Mouse (Mus musculus) CD4-positive helper T cell, adult 2 months (primary cell): ENCODE results near the gene Fcmr.

Source experiments
- DNase-seq: peaks from one replicate; pipeline ENCODE4 v3.0.0-alpha.2; 2012; ENCODE audit warnings: low read depth, missing footprints, low spot score

Fcmr gene

DNA sequence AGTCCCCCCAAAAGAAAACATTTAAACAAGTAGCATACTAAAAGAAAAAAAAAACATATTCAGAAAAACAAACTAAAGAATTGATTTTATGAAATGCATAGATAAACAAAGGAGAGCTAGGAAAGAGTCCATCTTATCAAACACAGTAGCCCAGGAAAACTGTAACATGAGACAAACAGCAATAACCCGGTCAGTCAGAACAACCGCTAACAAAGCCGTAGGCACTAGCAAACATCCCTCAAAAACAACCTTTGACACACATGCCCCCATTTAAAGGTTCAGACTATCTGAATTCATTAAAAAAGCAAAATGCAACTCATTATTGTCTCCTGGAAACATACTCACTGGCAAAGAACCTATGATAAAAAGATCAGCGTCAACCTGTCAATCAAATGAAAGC is 8.0 kb upstream of the Fcmr start:
- no peak for DNase-seq

DNA sequence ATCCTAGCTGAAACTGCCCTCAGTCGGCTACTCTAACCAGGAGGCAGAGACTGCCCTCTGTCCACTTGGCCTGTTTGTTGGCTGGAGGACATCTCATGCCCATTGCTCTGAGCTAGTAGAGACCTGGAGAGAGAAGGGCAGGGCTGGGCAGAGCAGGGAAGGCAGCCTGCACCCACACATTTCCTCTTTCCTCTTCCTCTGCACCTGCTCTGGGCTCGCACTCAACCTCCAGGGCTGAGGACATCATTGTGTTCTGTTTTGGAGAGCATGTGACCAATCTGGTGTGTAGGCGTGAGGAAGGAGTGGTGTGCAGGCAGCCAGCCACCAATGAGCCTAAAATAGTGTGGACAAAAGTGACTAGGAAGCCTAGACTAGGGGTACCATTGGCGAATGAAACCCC is 1.2 kb upstream of the Fcmr start:
- peak; percentile 46 for DNase-seq

DNA sequence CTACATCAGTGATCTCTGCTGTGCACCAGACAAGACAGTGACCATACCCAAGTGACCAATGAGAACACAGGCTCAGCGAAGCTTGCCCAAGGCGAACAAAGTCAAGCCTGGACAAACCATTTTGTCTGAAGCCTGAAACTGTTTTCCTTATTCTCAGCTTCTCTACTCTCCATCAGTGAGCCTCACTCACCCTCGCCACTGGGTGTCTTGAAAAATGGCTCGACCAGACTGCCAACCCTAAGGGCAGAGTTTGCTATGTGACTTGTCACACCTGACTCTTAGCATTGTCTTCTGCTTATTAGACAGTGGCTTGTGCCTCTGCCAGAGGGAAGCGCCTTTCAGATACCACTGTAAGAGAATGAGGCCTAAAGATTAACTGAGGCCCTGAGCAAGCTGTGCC is 728 bp upstream of the Fcmr start:
- no peak for DNase-seq

DNA sequence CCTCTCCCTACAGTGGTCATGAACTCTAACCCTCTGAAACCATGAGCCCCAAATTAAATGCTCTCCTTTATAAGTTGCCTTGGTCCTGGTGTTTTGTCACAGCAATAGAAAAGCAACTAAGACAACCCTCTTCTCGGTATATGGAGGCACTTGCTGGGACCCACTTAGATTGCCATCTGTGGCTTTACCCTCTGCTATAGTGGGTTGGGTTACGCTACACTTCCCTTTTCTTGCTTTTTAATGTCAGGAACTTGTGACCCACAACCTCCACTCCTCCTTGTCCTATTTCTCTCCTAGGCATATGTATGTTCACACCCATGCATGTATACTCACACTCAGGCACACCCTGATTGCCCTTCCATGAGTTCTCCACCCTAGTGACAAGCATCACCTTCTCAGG is 7.4 kb downstream of the Fcmr start:
- DNase-seq, result no peak

DNA sequence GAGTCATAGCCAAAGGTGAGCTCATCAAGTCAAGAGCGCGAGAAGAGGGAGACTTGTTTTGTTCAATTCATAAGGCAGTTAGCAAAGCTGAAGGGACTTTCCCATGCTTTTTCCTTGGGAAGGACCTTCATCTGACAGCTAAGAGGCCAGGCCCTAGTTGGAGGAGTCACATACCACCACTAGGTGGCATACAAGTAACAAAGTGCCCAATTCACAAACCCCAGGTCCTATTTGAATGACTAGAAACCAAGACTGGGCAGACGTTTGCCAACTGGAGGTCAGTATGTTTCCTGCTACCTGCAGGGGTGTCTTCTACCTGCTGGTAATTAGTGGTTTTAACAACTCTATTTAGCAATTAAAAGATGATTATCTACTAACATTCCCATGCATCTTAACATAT is 9.7 kb downstream of the Fcmr start:
- peak; percentile 39 for DNase-seq

DNA sequence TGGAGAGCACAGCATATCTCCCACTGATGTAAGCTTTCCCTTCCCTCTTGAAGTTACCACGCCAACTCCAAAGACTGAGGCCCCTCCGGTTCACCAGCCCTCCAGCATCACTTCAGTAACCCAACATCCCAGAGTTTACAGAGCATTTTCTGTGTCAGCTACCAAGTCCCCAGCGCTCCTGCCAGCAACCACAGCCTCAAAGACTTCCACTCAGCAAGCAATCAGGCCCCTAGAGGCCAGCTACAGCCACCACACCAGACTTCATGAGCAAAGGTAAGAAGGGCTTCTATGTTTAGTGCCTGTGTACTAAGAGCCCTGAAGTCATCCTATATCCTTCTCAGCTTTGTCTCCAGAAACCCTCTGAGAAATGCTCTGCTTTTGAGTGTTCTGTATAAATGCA is 10.4 kb downstream of the Fcmr start:
- no peak for DNase-seq

DNA sequence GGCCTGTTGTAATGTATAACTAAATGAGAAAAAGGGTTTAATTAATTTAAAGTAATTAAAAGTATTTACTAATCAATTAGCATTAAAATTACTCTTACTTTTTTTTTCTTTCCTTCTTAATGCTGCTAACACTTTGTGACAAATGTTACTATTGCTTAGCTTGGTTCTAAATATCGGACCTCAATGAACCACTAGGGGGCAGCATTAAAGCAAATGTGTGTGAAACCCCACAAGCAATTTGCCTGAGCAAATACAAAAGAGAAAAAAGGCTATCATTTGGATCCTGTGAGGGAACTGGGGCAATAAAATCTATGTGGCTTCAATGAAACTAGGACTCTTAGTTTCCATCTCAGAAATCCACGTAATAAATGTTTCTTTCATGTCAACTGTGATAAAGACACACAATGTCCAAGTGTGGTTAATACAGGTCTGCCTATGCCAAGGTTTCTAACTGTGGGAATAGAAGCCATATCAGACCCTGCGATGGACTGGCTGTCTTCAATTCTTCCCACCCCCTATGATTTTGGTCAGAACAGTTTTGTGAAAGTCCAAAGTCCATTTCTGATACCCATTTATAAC is 11.6 kb downstream of the Fcmr start:
- DNase-seq, result peak; percentile 65

DNA sequence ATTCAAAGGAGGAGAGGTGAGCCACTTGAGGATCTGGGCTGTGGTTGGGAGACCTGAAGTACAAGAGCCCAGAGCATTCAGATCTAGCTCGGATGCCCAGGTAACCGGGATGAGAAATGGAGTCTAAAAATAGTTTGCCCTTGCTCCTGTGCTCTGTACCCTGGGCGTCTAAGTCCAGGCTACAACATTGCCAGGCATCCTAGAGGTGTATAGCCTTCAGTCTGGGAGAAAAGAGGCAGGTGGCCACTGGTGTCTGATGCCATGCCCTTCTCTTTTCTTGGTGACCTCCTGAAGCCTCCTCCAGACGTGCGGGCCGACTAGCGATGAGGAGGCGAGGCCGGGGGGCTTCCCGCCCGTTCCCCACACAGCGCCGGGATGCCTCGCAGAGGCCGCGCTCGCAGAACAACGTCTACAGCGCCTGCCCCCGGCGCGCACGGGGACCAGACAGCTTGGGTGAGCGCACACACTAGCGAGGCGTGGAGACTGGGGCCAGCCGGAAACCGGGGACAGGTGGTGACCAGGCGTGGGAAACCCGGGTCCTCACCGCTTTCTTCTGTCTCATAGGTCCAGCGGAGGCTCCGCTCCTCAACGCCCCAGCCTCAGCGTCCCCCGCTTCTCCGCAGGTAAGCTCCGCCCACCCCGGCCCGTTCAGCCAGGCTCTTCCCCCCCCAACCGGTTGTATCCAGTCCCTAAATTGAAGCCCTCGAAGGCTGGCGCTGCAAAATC is 12.6 kb downstream of the Fcmr start:
- DNase-seq, result peak; percentile 44

DNA sequence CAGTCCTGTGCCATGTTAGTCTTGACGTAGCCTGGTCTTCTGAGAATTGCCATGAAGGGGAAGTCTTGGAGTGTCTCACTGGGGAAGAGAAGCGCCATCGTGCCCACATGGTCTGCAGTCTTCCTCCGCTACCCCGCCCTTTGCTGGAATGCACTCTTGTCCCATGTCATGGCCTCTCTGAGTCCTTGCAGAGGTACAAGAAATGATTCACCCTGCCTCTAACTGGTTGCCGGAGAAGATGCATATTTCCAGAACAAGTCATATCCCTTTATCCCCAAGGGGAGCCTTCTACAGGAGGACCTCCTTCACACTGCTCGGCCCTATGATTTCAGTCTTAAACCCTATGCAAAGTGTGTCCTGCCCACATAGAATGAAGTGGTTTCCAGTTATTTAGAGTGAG is 14.5 kb downstream of the Fcmr start:
- DNase-seq, result no peak

DNA sequence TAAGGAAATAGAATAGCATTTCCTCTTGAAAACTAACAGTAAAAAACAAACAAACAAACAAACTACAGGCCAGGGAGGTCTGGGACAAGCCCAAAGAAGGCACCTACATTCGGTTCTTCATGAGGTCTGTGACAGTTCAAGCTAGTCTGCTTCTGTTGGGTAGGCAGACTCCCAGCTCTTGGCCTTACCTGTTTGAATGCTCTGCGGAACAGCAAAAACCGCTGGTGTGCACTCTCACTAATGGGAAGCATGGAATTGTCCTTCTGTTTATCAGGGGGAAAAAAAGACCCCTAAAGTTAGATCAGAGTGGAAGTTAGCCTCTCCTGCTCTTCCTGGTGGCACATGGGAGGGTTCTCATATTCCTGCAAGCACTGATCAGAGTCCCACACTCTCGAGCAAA is 17.7 kb downstream of the Fcmr start:
- DNase-seq, result no peak

DNA sequence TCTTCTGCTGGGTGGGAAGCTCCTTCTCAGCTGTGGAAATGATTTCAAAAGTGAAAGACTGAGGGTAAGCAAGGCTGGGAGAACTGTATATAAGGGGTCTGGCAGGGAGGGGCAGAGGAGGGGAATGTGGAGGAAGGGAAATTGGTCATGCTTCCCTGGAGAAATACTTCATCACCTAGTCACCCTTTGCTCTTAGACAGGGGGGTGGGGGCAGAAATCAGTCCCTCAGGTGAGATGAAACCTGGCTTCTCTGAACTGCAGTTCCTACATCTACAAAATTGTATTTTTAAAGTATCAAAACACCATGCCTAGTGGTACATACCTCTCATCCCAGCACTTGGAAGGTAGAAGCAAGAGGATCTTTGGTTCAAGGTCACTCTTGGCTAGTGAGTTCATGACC is 21.9 kb downstream of the Fcmr start, which contains the start of gene Il24:
TSS of gene Il24 (minus strand) at position 101 of the 400 bp plus-strand sequence.
- no peak for DNase-seq

DNA sequence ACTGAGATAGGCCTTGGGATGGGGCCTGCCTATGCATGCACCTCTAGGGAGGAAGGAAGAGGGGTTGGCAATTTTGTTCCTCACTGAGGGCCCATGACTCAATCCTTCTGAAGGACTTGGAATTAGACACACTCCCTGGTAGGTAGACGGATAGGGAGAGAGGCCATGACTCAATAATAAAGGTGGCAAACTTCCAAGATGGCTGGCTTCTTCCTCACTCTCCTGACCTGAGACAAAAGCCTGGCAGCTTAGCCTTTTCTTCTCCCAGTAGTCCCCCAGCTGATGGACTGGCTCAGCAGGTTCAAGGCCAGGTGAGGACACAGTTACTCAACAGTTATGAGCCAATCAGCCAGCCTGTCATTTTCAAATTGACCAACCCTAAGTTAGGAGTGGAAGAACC is 27.0 kb downstream of the Fcmr start:
- DNase-seq, result no peak

DNA sequence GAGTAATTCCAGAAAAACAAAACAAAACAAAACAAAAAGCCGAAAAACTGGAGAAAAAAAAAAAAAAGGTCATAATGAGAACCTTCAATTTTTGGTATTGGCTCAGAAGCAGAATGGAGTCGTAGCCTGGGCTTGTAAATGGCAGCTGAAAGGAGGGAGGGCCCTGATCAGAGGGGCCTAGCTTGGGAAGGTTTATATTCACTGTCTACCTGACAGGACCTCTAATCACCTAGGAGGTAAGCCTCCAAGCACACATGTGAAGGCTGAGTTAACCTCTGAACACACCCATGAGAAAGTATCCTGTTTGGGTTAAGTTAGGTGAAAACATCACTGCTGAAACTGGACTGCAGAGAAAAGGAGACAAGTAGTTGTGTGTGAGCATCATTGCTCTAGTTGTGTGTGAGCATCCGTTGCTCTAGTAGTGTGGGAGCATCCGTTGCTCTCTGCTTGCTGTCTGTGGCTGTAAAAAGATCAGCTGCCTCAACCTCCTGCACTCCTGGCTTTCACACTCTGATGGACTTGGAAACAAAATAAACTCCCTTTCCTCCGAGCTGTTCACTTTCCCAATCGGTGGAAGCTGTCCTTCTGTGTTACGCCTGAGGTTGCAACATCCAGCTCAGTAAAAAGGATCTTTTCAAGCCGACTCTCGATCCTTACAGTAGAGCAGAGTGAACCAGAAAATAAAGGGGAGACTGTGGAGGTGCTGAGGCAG is 28.0 kb downstream of the Fcmr start:
- no peak for DNase-seq

DNA sequence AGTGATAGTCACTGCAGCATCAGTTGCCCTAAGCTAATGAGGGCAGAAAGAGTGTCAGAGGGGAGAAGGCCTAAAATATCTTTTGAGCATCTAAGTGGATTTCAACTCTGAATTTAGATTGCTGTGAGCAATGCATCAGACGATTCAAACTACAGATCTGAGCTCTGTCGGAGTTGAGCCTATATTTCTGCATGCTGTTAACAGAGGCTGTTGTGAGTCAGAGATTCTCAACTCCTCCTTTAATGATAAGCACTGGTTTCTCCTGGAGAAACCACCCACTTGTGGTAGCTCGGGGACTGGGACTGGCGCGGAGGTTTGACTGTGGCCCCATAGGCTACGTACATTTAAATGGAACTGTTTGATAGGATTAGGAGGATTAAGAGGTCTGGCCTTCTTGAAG is 29.0 kb downstream of the Fcmr start:
- no peak for DNase-seq

DNA sequence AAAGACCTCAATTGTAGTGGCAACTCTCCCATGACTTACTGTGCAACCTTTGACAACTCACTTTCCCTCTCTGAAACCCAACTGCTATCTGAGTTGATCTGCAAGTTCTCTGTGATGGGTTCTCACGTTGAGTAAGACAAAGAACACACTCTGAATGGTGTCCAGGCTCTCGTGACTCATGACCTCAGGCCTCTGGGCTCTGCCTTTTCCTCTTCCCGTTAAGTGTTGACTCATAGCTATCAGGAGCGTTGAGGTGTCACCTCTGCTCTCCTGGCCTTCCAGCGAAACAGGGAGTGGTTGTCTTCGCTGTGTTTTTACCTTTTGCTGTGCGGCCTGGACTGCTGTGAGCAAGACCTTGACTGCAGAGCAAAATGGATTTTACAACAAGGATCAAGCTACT is 37.0 kb downstream of the Fcmr start:
- DNase-seq, result peak; percentile 29

DNA sequence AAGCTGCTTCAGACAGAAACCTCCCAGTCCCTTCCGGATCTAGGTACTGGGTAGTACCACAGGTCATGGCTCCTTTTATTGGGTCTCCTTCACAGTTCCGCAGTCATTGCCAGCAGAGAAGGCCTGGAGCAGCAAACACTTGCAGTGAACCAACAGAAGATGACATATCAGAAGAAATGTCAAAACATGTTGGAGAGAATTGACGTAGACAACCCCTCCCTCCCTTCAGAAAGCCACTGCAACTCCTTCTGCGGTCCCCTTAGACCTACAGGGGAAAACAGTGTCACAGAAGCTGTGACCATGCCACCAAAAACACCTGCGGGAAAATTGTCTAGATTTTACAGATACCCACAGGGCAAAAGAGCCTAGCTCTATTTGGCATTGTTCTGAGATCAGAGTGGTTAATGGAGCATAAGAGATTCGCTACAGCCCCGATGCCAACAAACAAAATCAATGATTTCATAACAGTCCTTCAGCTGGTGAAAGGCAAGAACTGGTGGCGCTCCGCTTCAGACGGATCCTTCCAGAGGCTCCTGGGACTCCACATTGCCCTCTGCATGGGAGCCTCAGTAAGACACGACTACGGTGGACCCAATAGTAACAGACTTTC is 46.0 kb downstream of the Fcmr start, which contains the start of gene Il20:
TSS of gene Il20 (minus strand) at position 51 of the 610 bp plus-strand sequence.
- DNase-seq, result no peak

DNA sequence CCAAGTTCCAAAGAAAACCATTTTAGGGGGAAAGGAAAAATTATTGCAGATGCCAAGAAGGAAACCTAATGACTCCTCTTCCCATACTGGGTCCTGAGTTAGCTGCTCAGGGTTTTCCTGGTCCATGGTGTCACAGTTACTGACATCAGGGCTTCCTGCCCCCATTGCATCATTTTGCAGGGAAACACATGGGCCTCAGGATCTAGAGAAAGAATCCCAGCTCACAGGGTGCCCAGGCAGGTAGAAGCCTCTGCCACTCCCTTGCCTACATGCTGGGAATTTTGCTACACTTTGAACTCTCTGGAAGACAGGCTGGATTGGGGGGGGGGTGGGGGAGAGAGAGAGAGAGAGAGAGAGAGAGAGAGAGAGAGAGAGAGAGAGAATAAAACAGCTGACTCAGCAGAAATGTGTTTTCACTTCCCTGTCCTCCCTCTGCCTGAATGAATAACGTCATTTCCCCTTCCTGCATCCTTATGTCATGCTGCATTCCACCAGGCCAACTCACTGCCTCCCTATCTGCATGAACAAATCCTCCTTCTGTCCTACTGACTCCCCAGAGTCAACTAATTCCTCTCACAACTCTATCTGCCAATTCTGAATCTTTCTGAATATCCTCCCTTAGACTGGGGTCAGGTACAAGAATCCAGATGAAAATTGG is 53.0 kb downstream of the Fcmr start:
- DNase-seq, result no peak

DNA sequence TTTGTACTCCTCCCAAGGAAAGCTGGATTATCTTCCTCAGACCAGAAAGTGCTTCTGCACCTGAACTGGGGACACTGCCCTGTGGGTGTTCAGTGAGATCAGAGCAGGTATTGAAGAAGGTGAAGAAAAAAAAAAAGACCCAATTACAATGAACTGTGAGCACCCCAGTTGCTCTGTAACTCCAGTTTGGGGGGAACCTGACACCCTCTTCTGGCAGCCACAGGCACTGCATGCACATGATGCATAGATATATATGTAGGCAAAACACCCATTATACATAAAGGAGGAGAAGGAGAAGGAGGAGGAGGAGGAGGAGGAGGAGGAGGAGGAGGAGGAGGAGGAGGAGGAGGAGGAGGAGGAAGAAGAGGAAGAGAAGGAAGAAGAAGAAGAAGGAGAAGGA is 61.0 kb downstream of the Fcmr start:
- no peak for DNase-seq
